Mouse (Mus musculus) hindbrain, embryonic 12.5 days (tissue): ENCODE results near the gene Wdr18. TPM values are rescaled to one million over a fixed set of nuclear protein-coding genes. Genes with fewer than 3 reads are reported as not detected.

Experiments
- ATAC-seq: fragments of 200-750 bp; cut with Nextera tagmentation; 2 replicates; pipeline ENCODE4 v1.8.0; 2017; ENCODE audit warnings: moderate TSS enrichment; ENCODE audit not compliant: low FRiP score
- H3K27ac ChIP-seq: fragments of 300-500 bp; sonication (generic); 2 replicates; pipeline ENCODE4 v1.5.1; 2016; ENCODE audit warnings: mild to moderate bottlenecking
- H3K27me3 ChIP-seq: fragments of 300-500 bp; sonication (generic); 2 replicates; pipeline ENCODE4 v1.6.1; 2016; ENCODE audit warnings: mild to moderate bottlenecking
- H3K36me3 ChIP-seq: fragments of 300-500 bp; sonication (generic); 2 replicates; pipeline ENCODE4 v1.6.1; 2016; ENCODE audit warnings: mild to moderate bottlenecking
- H3K4me1 ChIP-seq: fragments of 300-500 bp; sonication (generic); 2 replicates; pipeline ENCODE4 v1.6.1; 2016
- H3K4me2 ChIP-seq: fragments of 300-500 bp; sonication (generic); replicated peaks from 2 replicates; pipeline ENCODE4 v1.6.1; 2016; ENCODE audit warnings: mild to moderate bottlenecking
- H3K4me3 ChIP-seq: fragments of 300-500 bp; sonication (generic); 2 replicates; pipeline ENCODE4 v1.5.1; 2016; ENCODE audit warnings: mild to moderate bottlenecking
- H3K9ac ChIP-seq: fragments of 300-500 bp; sonication (generic); 2 replicates; pipeline ENCODE4 v1.6.1; 2016; ENCODE audit warnings: mild to moderate bottlenecking, moderate library complexity
- H3K9me3 ChIP-seq: fragments of 300-500 bp; sonication (generic); replicated peaks from 2 replicates; pipeline ENCODE4 v1.6.1; 2016; ENCODE audit warnings: mild to moderate bottlenecking
- WGBS: fragments of 180-500 bp; shearing (Covaris S2); methylation state at CpG from one replicate; pipeline ENCODE4 v1.1.7; 2016; 5-methylcytosine and 5-hydroxymethylcytosine counted together
- polyA plus RNA-seq: library from polyadenylated mRNA; unstranded; fragments of >200 nt; fragmentation: Nextera tagmentation; extraction: Ambion mirVana; gene quantifications from 2 replicates; pipeline ENCODE4 v1.2.1, GENCODE M21; 2016

Gene Wdr18
- polyA plus RNA-seq: 89.4 and 100 TPM in 2 replicates

- WGBS: under 1% methylated on average over 61 of the region's 61 CpGs
- peaks cover 13% of the 10 kb centered on the region for H3K4me1 ChIP-seq
- peaks cover 33% of the 10 kb centered on the region for H3K36me3 ChIP-seq
- peaks cover 13% of the 10 kb centered on the region; the same call in 1 of the 2 replicates for H3K27me3 ChIP-seq
- H3K4me2 ChIP-seq: peak within 1 kb of the TSS; percentile 68
- peak within 1 kb of the TSS; percentile 83 for H3K9ac ChIP-seq
- no peaks in the 10 kb centered on the region for H3K9me3 ChIP-seq
- ATAC-seq: peak; percentile 96
- H3K27ac ChIP-seq: peak within 1 kb of the TSS; percentile 72; the same call in 1 of the 2 replicates
- H3K4me3 ChIP-seq: peak within 1 kb of the TSS; percentile 93
These were observed at the start of gene Wdr18 for GRCm38 (mm10) chr10:79959847-79960601. TSS of gene Wdr18 (plus strand) at chr10:79960152.

- no peaks in the 10 kb centered on the region for H3K27me3 ChIP-seq
- H3K36me3 ChIP-seq: peaks cover 44% of the 10 kb centered on the region
- peaks cover 26% of the 10 kb centered on the region for H3K4me1 ChIP-seq
- ATAC-seq: no peak
- WGBS: 96% methylated on average over 4 of the region's 4 CpGs
- no peaks in the 10 kb centered on the region for H3K9me3 ChIP-seq
- H3K4me2 ChIP-seq: no peak within 1 kb of the TSS
- no peak within 1 kb of the TSS for H3K4me3 ChIP-seq
- H3K27ac ChIP-seq: peak within 1 kb of the TSS; percentile 77; the same call in 1 of the 2 replicates
- H3K9ac ChIP-seq: no peak within 1 kb of the TSS
These were observed 49.4 kb upstream of the Wdr18 start, which contains the start of gene Gm26602 for GRCm38 (mm10) chr10:79910556-79910955. TSS of gene Gm26602 (plus strand) at chr10:79910856.

GRCm38 (mm10) chr10:79912412-79912811 is 47.5 kb upstream of the Wdr18 start:
- no peak overlapping the region for H3K4me3 ChIP-seq
- H3K4me1 ChIP-seq: peaks cover 37% of the 10 kb centered on the region
- ATAC-seq: no peak
- no peak overlapping the region for H3K4me2 ChIP-seq
- WGBS: 69% methylated on average over 20 of the region's 20 CpGs
- no peak overlapping the region for H3K9ac ChIP-seq
- H3K9me3 ChIP-seq: no peaks in the 10 kb centered on the region
- no peak overlapping the region for H3K27ac ChIP-seq
- peaks cover 27% of the 10 kb centered on the region for H3K36me3 ChIP-seq
- H3K27me3 ChIP-seq: peaks cover 4% of the 10 kb centered on the region

- H3K9me3 ChIP-seq: no peaks in the 10 kb centered on the region; the same call in 1 of the 2 replicates
- ATAC-seq: no peak
- H3K36me3 ChIP-seq: peaks cover 27% of the 10 kb centered on the region
- no peak overlapping the region for H3K27ac ChIP-seq
- peaks cover 23% of the 10 kb centered on the region for H3K27me3 ChIP-seq
- WGBS: 69% methylated on average over 11 of the region's 11 CpGs
- peaks cover 43% of the 10 kb centered on the region for H3K4me1 ChIP-seq
- peak overlapping the region; percentile 98; the same call in 1 of the 2 replicates for H3K4me2 ChIP-seq
- H3K4me3 ChIP-seq: no peak overlapping the region
- H3K9ac ChIP-seq: peak overlapping the region; percentile 45; the same call in 1 of the 2 replicates
These were observed 45.6 kb upstream of the Wdr18 start for GRCm38 (mm10) chr10:79914131-79914947.

GRCm38 (mm10) chr10:79914948-79915596 is 44.9 kb upstream of the Wdr18 start:
- no peak for ATAC-seq
- Histone ChIP-seq H3K4me2 (peak overlapping the region; percentile 98), H3K36me3 (peaks cover 27% of the 10 kb centered on the region), H3K4me1 (peaks cover 47% of the 10 kb centered on the region), H3K27me3 (peaks cover 30% of the 10 kb centered on the region), H3K9me3 (no peaks in the 10 kb centered on the region; the same call in 1 of the 2 replicates), H3K9ac (peak overlapping the region; percentile 45; the same call in 1 of the 2 replicates), H3K27ac (no peak overlapping the region), H3K4me3 (no peak overlapping the region)
- WGBS: 82% methylated on average over 7 of the region's 7 CpGs

GRCm38 (mm10) chr10:79916081-79916480 is 43.9 kb upstream of the Wdr18 start:
- Histone ChIP-seq H3K4me2 (peak overlapping the region; percentile 98), H3K27ac (peak overlapping the region; percentile 79; the same call in 1 of the 2 replicates), H3K9ac (peak overlapping the region; percentile 97), H3K27me3 (peaks cover 40% of the 10 kb centered on the region), H3K4me1 (peaks cover 57% of the 10 kb centered on the region), H3K4me3 (peak overlapping the region; percentile 75), H3K36me3 (peaks cover 19% of the 10 kb centered on the region), H3K9me3 (no peaks in the 10 kb centered on the region; the same call in 1 of the 2 replicates)
- ATAC-seq: no peak
- WGBS: 14% methylated on average over 7 of the region's 8 CpGs

- Histone ChIP-seq H3K27ac (peak within 1 kb of the TSS; percentile 79), H3K9me3 (no peaks in the 10 kb centered on the region; the same call in 1 of the 2 replicates), H3K4me2 (peak within 1 kb of the TSS; percentile 98), H3K9ac (peak within 1 kb of the TSS; percentile 97), H3K36me3 (peaks cover 12% of the 10 kb centered on the region), H3K4me3 (peak within 1 kb of the TSS; percentile 75), H3K4me1 (peaks cover 64% of the 10 kb centered on the region), H3K27me3 (peaks cover 49% of the 10 kb centered on the region)
- 2% methylated on average over 42 of the region's 42 CpGs for WGBS
- peak; percentile 83 for ATAC-seq
These were observed 43.0 kb upstream of the Wdr18 start, which contains the start of gene Kiss1r for GRCm38 (mm10) chr10:79916808-79917531. TSS of gene Kiss1r (plus strand) at chr10:79916971.

- Histone ChIP-seq H3K4me3 (peak overlapping the region; percentile 75), H3K36me3 (peaks cover 5% of the 10 kb centered on the region; the same call in 1 of the 2 replicates), H3K9ac (peak overlapping the region; percentile 97; the same call in 1 of the 2 replicates), H3K27me3 (peaks cover 56% of the 10 kb centered on the region), H3K9me3 (no peaks in the 10 kb centered on the region; the same call in 1 of the 2 replicates), H3K27ac (no peak overlapping the region), H3K4me1 (peaks cover 64% of the 10 kb centered on the region), H3K4me2 (peak overlapping the region; percentile 98)
- WGBS: 69% methylated on average over 5 of the region's 5 CpGs
- no peak for ATAC-seq
These were observed 42.3 kb upstream of the Wdr18 start for GRCm38 (mm10) chr10:79917532-79918100.

GRCm38 (mm10) chr10:79918231-79919078 is 41.5 kb upstream of the Wdr18 start:
- Histone ChIP-seq H3K9me3 (no peaks in the 10 kb centered on the region; the same call in 1 of the 2 replicates), H3K4me2 (peak overlapping the region; percentile 16; the same call in 1 of the 2 replicates), H3K9ac (0 out of 2 replicates have a peak overlapping the region, but pooled peaks have one; percentile 18), H3K4me1 (peaks cover 64% of the 10 kb centered on the region), H3K4me3 (peak overlapping the region; percentile 7; the same call in 1 of the 2 replicates), H3K27ac (no peak overlapping the region), H3K27me3 (peaks cover 64% of the 10 kb centered on the region), H3K36me3 (no peaks in the 10 kb centered on the region)
- 5% methylated on average over 34 of the region's 35 CpGs for WGBS
- no peak for ATAC-seq

GRCm38 (mm10) chr10:79919251-79919849 is 40.6 kb upstream of the Wdr18 start:
- no peaks in the 10 kb centered on the region for H3K36me3 ChIP-seq
- H3K4me3 ChIP-seq: 0 out of 2 replicates have a peak overlapping the region, but pooled peaks have one; percentile 2
- 0 out of 2 replicates have a peak overlapping the region, but pooled peaks have one; percentile 15 for H3K4me2 ChIP-seq
- no peaks in the 10 kb centered on the region; the same call in 1 of the 2 replicates for H3K9me3 ChIP-seq
- H3K27me3 ChIP-seq: peaks cover 72% of the 10 kb centered on the region
- peaks cover 60% of the 10 kb centered on the region for H3K4me1 ChIP-seq
- no peak overlapping the region for H3K27ac ChIP-seq
- no peak for ATAC-seq
- WGBS: 5% methylated on average over 21 of the region's 21 CpGs
- peak overlapping the region; percentile 35; the same call in 1 of the 2 replicates for H3K9ac ChIP-seq
